Mouse (Mus musculus) embryonic facial prominence, embryonic 13.5 days (tissue): ENCODE results near the gene Rasgrp1. TPM values are rescaled to one million over a fixed set of nuclear protein-coding genes. Genes with fewer than 3 reads are reported as not detected.

Experiments
- polyA plus RNA-seq: library from polyadenylated mRNA; unstranded; fragments of >200 nt; fragmentation: Nextera tagmentation; extraction: Ambion mirVana; gene quantifications from 2 replicates; pipeline ENCODE4 v1.2.1, GENCODE M21; 2015

Rasgrp1 gene
- polyA plus RNA-seq, 1 experiment from 2014 or later: 1.1 TPM

Other genes with a start within 250 kb of the Rasgrp1 start
- gene Spred1, start 221.6 kb downstream of the Rasgrp1 start, polyA plus RNA-seq: 13.6 and 20.7 TPM in 2 replicates
- gene Fam98b, start 93.3 kb downstream of the Rasgrp1 start, polyA plus RNA-seq: 15.0 and 17.6 TPM in 2 replicates